Mouse (Mus musculus) embryonic facial prominence, embryonic 15.5 days (tissue): ENCODE data around the gene Ccdc152. TPM values are rescaled to one million over a fixed set of nuclear protein-coding genes. Genes with fewer than 3 reads are reported as not detected.

Experiments
- ATAC-seq: fragments of 200-750 bp; cut with Nextera tagmentation; 2 replicates; pipeline ENCODE4 v1.8.0; 2017; ENCODE audit warnings: low read depth, moderate TSS enrichment; ENCODE audit not compliant: insufficient number of reproducible peaks, low FRiP score, low TSS enrichment
- H3K27ac ChIP-seq: fragments of 300-500 bp; sonication (generic); replicated peaks from 2 replicates; pipeline ENCODE4 v1.5.1; 2015; ENCODE audit warnings: mild to moderate bottlenecking, inconsistent platforms
- H3K27me3 ChIP-seq: fragments of 300-500 bp; sonication (generic); 2 replicates; pipeline ENCODE4 v1.6.1; 2015; ENCODE audit warnings: inconsistent platforms
- H3K36me3 ChIP-seq: fragments of 300-500 bp; sonication (generic); 2 replicates; pipeline ENCODE4 v1.6.1; 2015; ENCODE audit warnings: mild to moderate bottlenecking, inconsistent platforms
- H3K4me1 ChIP-seq: fragments of 300-500 bp; sonication (generic); 2 replicates; pipeline ENCODE4 v1.6.1; 2015; ENCODE audit warnings: inconsistent platforms
- H3K4me2 ChIP-seq: fragments of 300-500 bp; sonication (generic); replicated peaks from 2 replicates; pipeline ENCODE4 v1.6.1; 2015; ENCODE audit warnings: mild to moderate bottlenecking, inconsistent platforms
- H3K4me3 ChIP-seq: fragments of 300-500 bp; sonication (generic); replicated peaks from 2 replicates; pipeline ENCODE4 v1.5.1; 2015; ENCODE audit warnings: mild to moderate bottlenecking, inconsistent platforms
- H3K9ac ChIP-seq: fragments of 300-500 bp; sonication (generic); 2 replicates; pipeline ENCODE4 v1.6.1; 2015; ENCODE audit warnings: inconsistent platforms
- H3K9me3 ChIP-seq: fragments of 300-500 bp; sonication (generic); replicated peaks from 2 replicates; pipeline ENCODE4 v1.6.1; 2016; ENCODE audit warnings: inconsistent platforms
- WGBS: fragments of 180-500 bp; shearing (Covaris S2); methylation state at CpG from one replicate; pipeline ENCODE4 v1.1.7; 2015; 5-methylcytosine and 5-hydroxymethylcytosine counted together
- polyA plus RNA-seq: library from polyadenylated mRNA; unstranded; fragments of >200 nt; fragmentation: Nextera tagmentation; extraction: Ambion mirVana; gene quantifications from 2 replicates; pipeline ENCODE4 v1.2.1, GENCODE M21; 2015

Gene Ccdc152
- polyA plus RNA-seq, 1 experiment from 2014 or later: not detected

DNA sequence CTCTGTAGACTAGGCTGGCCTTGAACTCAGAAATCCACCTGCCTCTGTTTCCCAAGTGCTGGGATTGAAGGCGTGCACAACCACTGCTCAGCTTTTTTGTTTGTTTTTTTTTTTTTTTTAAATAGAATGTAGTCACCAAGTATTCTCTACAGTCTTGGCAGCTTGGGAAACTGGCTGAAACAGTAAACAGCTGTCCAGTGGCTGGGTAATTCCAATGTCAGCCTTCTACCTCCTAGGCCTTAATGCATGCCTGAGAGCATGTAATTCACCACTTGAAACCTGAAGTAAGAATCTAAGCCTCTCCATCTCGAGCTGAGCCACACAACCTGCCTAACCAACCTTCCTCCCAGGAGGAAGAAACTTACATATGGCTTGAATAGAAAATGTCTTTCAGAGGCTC is 13.3 kb upstream of the Ccdc152 start:
- 68% methylated on average over 2 of the region's 2 CpGs for WGBS
- peaks cover 8% of the 10 kb centered on the region; the same call in 1 of the 2 replicates for H3K36me3 ChIP-seq

DNA sequence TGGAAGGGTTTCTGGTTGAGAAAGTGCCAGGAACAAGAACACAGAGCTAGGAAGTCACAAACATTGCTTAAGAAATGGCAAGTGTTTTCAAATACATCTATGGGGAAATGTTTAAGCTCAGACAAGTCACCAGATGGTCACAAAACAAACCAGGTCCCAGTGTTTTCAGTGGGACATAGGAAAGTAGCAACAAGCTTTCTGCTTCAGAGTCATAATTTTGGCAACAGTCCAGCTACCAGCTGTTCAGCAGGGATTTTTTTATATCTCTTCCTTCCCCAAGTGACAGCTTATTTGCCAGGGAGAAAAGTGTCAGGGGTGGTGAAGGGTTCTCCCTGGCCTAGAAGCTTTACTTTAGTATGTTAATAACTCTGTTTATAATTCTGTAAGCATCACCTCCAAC is 9.6 kb upstream of the Ccdc152 start:
- H3K4me3 ChIP-seq: no peak overlapping the region
- H3K9ac ChIP-seq: no peak overlapping the region
- ATAC-seq: no peak
- no peaks in the 10 kb centered on the region for H3K36me3 ChIP-seq
- H3K4me1 ChIP-seq: no peaks in the 10 kb centered on the region
- H3K27me3 ChIP-seq: no peaks in the 10 kb centered on the region
- no peaks in the 10 kb centered on the region for H3K9me3 ChIP-seq
- H3K4me2 ChIP-seq: no peak overlapping the region
- H3K27ac ChIP-seq: no peak overlapping the region

More for the DNA sequence above, 13.3 kb upstream of the Ccdc152 start:
- Histone ChIP-seq H3K27ac (no peak overlapping the region), H3K27me3 (no peaks in the 10 kb centered on the region), H3K9me3 (no peaks in the 10 kb centered on the region), H3K4me3 (no peak overlapping the region), H3K9ac (no peak overlapping the region), H3K4me1 (no peaks in the 10 kb centered on the region), H3K4me2 (no peak overlapping the region)
- ATAC-seq: no peak

DNA sequence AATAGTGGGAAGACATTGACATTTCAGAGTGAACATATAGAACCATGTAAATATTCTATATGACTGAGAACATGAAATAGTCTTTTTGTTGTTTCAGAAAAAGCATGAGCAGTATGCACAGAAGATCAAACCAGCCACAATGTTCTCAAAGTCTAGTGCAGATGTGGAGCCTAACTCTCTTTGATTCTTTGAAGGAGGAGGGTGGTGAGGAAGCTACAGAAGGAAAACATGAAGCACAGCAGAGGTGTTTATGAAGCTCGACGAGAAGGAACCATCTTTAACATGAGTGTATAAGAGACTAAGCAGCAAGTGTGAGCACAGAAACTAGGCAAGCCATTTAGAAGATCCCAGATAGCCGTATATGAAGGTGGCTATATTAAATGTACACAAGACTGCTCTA is 6.5 kb upstream of the Ccdc152 start:
- Histone ChIP-seq H3K9me3 (no peaks in the 10 kb centered on the region), H3K9ac (no peak overlapping the region), H3K36me3 (no peaks in the 10 kb centered on the region), H3K27me3 (no peaks in the 10 kb centered on the region), H3K27ac (no peak overlapping the region), H3K4me1 (no peaks in the 10 kb centered on the region), H3K4me3 (no peak overlapping the region), H3K4me2 (no peak overlapping the region)
- ATAC-seq: no peak
- WGBS: 81% methylated on average over 3 of the region's 3 CpGs

DNA sequence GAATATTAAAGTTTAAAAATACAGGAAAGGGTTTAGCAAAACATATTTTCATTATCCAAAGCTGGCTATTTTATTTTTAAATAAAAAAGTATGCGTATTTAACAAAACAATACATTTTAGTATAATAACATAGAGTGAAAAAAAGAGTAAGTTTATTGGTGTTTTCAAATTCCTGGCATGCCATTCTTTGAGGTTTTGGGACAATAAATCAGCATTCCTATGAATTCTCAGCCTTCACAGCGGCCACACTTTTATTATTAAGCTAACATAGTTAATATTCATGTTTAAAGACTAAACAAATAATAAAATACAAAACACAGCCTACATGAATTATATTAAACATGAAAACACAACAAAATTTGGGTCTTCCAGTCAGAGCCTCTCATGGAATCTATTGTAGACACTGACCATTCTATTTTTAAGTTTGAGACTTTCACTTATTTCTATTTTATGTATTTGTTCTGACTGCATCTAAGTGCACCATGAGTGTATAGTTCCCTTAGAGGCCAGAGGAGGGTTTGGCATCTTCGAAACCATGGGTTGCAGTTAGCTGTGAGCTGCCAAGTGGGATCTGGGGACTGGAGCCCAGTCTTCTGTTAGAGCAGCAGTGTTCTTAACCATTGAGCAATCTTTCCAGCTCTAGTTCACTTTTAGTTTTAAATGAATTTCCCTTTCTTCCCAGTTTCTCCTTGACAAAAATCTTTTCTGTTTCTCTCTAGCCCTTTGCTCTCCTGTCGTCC is 2.8 kb downstream of the Ccdc152 start:
- no peak overlapping the region for H3K9ac ChIP-seq
- H3K4me3 ChIP-seq: no peak overlapping the region
- WGBS: 66% methylated on average over 4 of the region's 4 CpGs
- ATAC-seq: no peak
- H3K27me3 ChIP-seq: no peaks in the 10 kb centered on the region
- H3K4me2 ChIP-seq: no peak overlapping the region
- H3K36me3 ChIP-seq: no peaks in the 10 kb centered on the region
- no peak overlapping the region for H3K27ac ChIP-seq
- no peaks in the 10 kb centered on the region for H3K4me1 ChIP-seq
- H3K9me3 ChIP-seq: no peaks in the 10 kb centered on the region

DNA sequence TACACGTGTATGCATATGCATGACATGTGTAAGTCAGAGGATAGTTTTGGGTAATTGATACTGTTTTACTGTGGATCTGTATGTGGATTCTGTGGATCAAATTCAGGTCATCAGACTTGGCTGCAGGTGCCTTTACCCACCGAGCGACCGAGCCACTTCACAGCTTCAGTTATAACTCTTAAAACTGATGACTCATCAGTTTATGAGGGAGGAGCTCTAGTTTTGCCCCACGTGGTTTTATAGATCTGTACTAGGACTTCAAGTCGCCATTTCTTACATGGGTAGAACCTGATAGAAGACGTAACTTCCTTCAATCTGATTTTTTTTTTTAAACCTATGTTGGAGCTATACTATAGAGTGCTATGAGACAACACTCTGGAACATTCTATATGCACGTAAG is 5.7 kb downstream of the Ccdc152 start:
- no peak overlapping the region for H3K27ac ChIP-seq

DNA sequence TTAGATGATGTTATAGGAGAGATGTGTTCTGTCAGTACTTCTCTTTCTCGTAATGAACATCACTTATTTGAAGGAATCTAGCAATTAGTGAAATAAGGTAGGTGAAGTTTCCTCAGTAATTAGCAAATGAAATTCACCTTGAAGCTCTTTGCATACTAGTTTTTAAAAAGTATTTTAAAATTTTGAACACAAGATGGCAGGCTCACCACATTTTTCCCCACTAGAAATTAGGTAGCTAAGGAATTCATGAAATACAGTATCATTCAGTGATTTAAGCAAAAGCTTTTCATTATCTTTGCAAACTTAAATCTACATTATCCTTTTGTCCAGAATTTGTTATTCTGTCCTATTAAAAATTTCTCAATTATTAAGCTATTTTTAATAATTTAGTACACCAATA is 7.3 kb downstream of the Ccdc152 start:
- Histone ChIP-seq H3K9me3 (no peaks in the 10 kb centered on the region), H3K36me3 (no peaks in the 10 kb centered on the region), H3K4me1 (no peaks in the 10 kb centered on the region), H3K9ac (no peak overlapping the region), H3K27me3 (no peaks in the 10 kb centered on the region), H3K4me2 (no peak overlapping the region), H3K4me3 (no peak overlapping the region), H3K27ac (no peak overlapping the region)
- no peak for ATAC-seq
- WGBS: 71% methylated on average over 1 of the region's 1 CpGs

More for the DNA sequence above, 5.7 kb downstream of the Ccdc152 start:
- ATAC-seq: no peak
- no peaks in the 10 kb centered on the region for H3K27me3 ChIP-seq
- no peak overlapping the region for H3K4me2 ChIP-seq
- H3K9me3 ChIP-seq: no peaks in the 10 kb centered on the region
- 76% methylated on average over 8 of the region's 8 CpGs for WGBS
- no peaks in the 10 kb centered on the region for H3K4me1 ChIP-seq
- H3K4me3 ChIP-seq: no peak overlapping the region
- H3K9ac ChIP-seq: no peak overlapping the region
- H3K36me3 ChIP-seq: no peaks in the 10 kb centered on the region

DNA sequence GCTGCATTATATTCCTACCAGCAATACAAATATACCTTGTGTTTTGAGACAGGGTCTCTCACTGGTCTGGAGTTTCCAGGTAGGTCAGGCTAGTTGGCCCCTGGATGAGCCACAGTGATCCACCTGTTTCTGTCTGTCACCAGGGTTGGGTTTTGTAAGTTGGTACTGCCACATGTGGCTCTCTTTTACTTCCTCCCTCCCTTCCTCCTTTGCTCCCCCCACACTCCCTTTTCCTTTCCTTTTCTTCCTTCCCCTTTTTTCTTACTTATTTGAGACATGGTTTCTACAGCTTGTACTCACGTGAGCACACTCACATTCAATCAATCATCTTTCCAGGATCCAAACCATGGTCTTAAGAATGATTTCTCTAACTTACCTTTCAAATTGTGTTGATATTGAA is 9.8 kb downstream of the Ccdc152 start:
- Histone ChIP-seq H3K27me3 (no peaks in the 10 kb centered on the region), H3K9ac (no peak overlapping the region), H3K4me1 (no peaks in the 10 kb centered on the region), H3K4me2 (no peak overlapping the region), H3K9me3 (no peaks in the 10 kb centered on the region), H3K36me3 (no peaks in the 10 kb centered on the region), H3K27ac (no peak overlapping the region), H3K4me3 (no peak overlapping the region)
- 50% methylated on average over 1 of the region's 1 CpGs for WGBS
- ATAC-seq: no peak

DNA sequence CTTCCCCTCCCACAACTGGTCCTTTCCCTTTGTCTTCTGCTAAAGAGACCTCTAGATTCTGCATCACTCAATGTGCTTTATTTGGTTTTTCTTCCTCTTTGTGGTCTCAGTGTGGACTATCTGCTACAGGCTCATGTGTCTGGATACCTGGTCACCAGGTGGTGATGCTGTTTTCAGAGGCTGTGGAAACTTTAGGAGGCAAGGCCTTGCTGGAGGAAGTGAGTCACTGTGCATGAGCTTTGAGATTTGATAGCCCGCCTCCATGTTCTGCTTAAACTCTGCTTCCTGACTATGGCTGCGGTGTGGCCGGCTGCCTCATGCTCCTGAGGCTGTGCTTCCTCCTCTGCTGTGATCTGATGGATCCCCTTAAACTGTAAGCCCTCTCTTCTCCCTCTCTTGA is 12.9 kb downstream of the Ccdc152 start:
- 80% methylated on average over 3 of the region's 3 CpGs for WGBS
- H3K4me1 ChIP-seq: no peaks in the 10 kb centered on the region
- ATAC-seq: no peak
- H3K4me3 ChIP-seq: no peak overlapping the region
- no peak overlapping the region for H3K9ac ChIP-seq
- no peaks in the 10 kb centered on the region for H3K27me3 ChIP-seq
- no peak overlapping the region for H3K27ac ChIP-seq
- H3K4me2 ChIP-seq: no peak overlapping the region
- no peaks in the 10 kb centered on the region for H3K36me3 ChIP-seq
- no peaks in the 10 kb centered on the region for H3K9me3 ChIP-seq

DNA sequence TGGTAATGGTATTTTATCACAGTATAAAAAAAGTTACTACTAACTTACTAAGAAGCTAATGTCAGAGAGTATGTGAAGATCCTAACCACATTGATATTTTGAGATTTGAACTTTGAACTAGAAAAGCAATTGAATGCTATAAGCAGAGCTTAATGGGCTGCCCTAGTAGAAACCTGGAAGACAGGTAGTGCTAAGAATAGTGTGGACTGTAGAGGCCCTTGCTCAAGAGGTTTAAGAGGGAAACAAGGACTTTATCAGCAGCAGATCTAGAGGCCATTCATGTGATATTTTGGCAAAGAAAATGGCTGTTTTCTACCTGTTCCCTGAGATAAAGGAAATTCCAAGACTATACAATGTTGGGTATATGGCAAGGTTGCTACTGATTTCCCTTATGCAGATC is 17.3 kb downstream of the Ccdc152 start:
- no peaks in the 10 kb centered on the region for H3K4me1 ChIP-seq
- no peak overlapping the region for H3K27ac ChIP-seq
- H3K4me3 ChIP-seq: no peak overlapping the region

DNA sequence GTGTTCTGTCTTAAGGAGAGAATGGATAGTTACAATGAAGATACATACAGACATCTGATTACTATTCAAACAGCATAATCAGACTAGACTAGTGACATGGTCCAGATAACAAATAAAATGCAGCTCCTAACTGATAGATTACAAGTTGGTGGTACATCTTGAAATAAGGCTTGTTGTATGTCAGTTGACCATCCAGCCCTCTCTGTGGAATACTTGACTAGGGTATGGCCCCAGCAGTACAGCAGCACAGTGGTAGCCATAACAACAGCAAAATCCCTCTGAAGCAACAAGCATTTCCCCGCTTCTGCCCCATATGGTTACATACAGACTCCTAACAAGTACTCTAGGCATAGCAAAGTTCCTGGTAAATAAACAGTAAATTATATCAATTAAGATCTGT is 21.6 kb downstream of the Ccdc152 start:
- 88% methylated on average over 1 of the region's 1 CpGs for WGBS
- H3K4me1 ChIP-seq: no peaks in the 10 kb centered on the region

More for the DNA sequence above, 17.3 kb downstream of the Ccdc152 start:
- H3K4me2 ChIP-seq: no peak overlapping the region
- ATAC-seq: no peak
- H3K9ac ChIP-seq: no peak overlapping the region
- no peaks in the 10 kb centered on the region for H3K36me3 ChIP-seq
- H3K9me3 ChIP-seq: no peaks in the 10 kb centered on the region
- H3K27me3 ChIP-seq: no peaks in the 10 kb centered on the region

DNA sequence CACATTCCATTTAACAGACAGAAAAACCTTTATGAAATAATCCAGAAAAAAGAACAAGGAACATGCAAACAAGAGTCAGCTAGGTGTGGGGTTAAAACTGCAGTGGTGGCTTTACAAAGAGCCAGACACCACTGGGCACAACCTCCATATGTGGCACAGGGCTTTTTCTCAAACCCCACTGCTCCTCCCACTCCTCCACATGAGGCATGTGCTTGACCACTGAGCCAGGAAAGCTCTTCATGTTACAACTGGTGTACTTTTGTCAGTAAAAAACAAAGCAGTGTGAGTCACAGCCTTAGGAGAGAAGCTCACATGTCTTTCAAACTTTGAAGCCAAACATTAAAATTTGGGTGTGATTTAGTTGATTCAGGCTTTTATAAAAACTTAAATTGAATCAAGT is 22.1 kb downstream of the Ccdc152 start:
- H3K27ac ChIP-seq: no peak overlapping the region
- H3K27me3 ChIP-seq: no peaks in the 10 kb centered on the region
- no peak overlapping the region for H3K4me2 ChIP-seq
- ATAC-seq: no peak
- H3K9ac ChIP-seq: no peak overlapping the region
- H3K4me3 ChIP-seq: no peak overlapping the region
- H3K9me3 ChIP-seq: no peaks in the 10 kb centered on the region
- H3K36me3 ChIP-seq: peaks cover 12% of the 10 kb centered on the region
- H3K4me1 ChIP-seq: no peaks in the 10 kb centered on the region

More for the DNA sequence above, 21.6 kb downstream of the Ccdc152 start:
- Histone ChIP-seq H3K4me2 (no peak overlapping the region), H3K27ac (no peak overlapping the region), H3K27me3 (no peaks in the 10 kb centered on the region), H3K9me3 (no peaks in the 10 kb centered on the region), H3K4me3 (no peak overlapping the region), H3K9ac (no peak overlapping the region), H3K36me3 (peaks cover 12% of the 10 kb centered on the region)
- ATAC-seq: no peak

DNA sequence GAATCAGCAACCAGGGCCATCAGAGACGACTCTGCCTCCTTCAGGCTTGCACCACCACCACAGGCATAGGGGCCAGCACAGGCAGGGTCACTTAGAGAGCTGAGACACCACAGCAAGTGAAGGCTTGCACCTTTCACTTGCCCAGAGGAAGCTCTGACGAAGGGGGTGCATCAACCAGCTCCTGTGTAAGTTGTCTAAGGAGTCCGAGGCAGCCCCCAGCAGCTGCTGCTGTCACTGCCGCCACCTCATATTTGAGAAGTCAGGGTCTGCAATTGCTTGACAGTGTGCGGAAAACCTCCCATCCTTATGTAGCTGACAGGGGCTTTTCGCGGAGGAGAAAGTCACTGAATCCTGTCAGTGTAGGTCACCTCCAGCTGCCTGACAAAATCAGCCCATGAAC is 24.1 kb downstream of the Ccdc152 start:
- H3K9ac ChIP-seq: no peak overlapping the region
- WGBS: 66% methylated on average over 7 of the region's 7 CpGs
- no peak for ATAC-seq
- no peak overlapping the region for H3K27ac ChIP-seq
- H3K4me2 ChIP-seq: no peak overlapping the region
- H3K9me3 ChIP-seq: no peaks in the 10 kb centered on the region
- H3K4me1 ChIP-seq: no peaks in the 10 kb centered on the region
- no peaks in the 10 kb centered on the region for H3K27me3 ChIP-seq
- H3K36me3 ChIP-seq: peaks cover 12% of the 10 kb centered on the region
- no peak overlapping the region for H3K4me3 ChIP-seq
